Mouse (Mus musculus) lung, postnatal 0 days (tissue): ENCODE measurements around the gene Hsd3b6.

ENCODE experiments used
- CTCF ChIP-seq: IDR thresholded peaks from 2 replicates; pipeline ENCODE4 v1.5.1; 2016; ENCODE audit warnings: antibody characterized with exemption, mild to moderate bottlenecking
- EP300 ChIP-seq: IDR thresholded peaks from 2 replicates; pipeline ENCODE4 v1.6.1; 2016; ENCODE audit warnings: antibody characterized with exemption, mild to moderate bottlenecking, control low read depth

- TF ChIP-seq CTCF (no peak), EP300 (no peak)
These were observed 36.0 kb upstream of the Hsd3b6 start for GRCm38 (mm10) chr3:98850262-98850661.
